Mouse (Mus musculus): ENCODE data around the gene Foxl2.

GRCm38 (mm10) chr9:98960348-98960747 lies 5.3 kb downstream of the Foxl2 start:
- TF ChIP-seq CTCF (IDR thresholded peaks at IDR 0.05; ENCODE audit: borderline replicate concordance, insufficient read depth, low read length) (no peak), POLR2A (IDR thresholded peaks at IDR 0.05; ENCODE audit: low read depth, low read length) (no peak)
